Mouse (Mus musculus): ENCODE results near the gene Akr1b10.

DNA sequence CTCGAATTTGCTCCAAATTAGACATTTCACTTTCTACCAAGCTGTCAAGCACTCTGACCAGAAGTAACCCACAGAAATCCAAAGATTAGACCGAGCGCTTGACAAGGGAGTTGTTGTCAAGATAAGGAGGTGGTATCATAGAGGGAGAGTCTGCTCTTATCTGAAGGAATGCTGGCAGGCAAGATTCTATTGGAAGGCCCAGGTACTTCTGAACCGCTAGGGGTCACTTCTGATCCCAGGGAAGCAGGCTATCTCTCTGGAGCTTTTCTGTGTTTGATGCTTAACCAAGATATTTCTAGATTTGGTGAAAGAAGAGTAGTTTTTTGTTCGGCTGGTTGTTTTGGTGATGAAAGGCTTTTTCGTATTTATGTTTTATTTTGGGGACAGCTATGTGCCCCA lies 28.7 kb upstream of the Akr1b10 start:
- TF ChIP-seq CTCF (IDR thresholded peaks at IDR 0.05; ENCODE audit: low read depth, low read length) = no peak
- TF ChIP-seq GATA2 (IDR thresholded peaks at IDR 0.05; ENCODE audit: borderline replicate concordance, low read depth, low read length) = no peak
- no peak for TF ChIP-seq GATA1 (IDR thresholded peaks at IDR 0.05; ENCODE audit: borderline replicate concordance, low read length)
- no peak for TF ChIP-seq TAL1 (conservative IDR thresholded peaks at IDR 0.05; ENCODE audit: low read depth, low read length)
